Mouse (Mus musculus) kidney, embryonic 16.5 days (tissue): ENCODE results near the gene Xpo1. TPM values are rescaled to one million over a fixed set of nuclear protein-coding genes. Genes with fewer than 3 reads are reported as not detected.
A peak's percentile ranks its signal among the peaks of the same experiment; 100 is the strongest.

ENCODE experiments used
- ATAC-seq: fragments of 200-750 bp; cut with Nextera tagmentation; 2 replicates; pipeline ENCODE4 v1.8.0; 2017; ENCODE audit warnings: moderate TSS enrichment; ENCODE audit not compliant: low FRiP score, low TSS enrichment
- H3K27ac ChIP-seq: fragments of 300-500 bp; sonication (generic); 2 replicates; pipeline ENCODE4 v1.5.1; 2014; ENCODE audit warnings: low read length
- H3K27me3 ChIP-seq: fragments of 300-500 bp; sonication (generic); 2 replicates; pipeline ENCODE4 v1.6.1; 2014; ENCODE audit warnings: low read length, control low read depth, mixed read lengths; ENCODE audit not compliant: insufficient read depth
- H3K36me3 ChIP-seq: fragments of 300-500 bp; sonication (generic); 2 replicates; pipeline ENCODE4 v1.6.1; 2014; ENCODE audit warnings: low read length, control low read depth, mixed read lengths; ENCODE audit not compliant: insufficient read depth
- H3K4me1 ChIP-seq: fragments of 300-500 bp; sonication (generic); 2 replicates; pipeline ENCODE4 v1.6.1; 2014; ENCODE audit warnings: low read length, control low read depth, mixed read lengths; ENCODE audit not compliant: insufficient read depth
- H3K4me2 ChIP-seq: fragments of 300-500 bp; sonication (generic); replicated peaks from 2 replicates; pipeline ENCODE4 v1.6.1; 2014; ENCODE audit warnings: low read depth, low read length
- H3K4me3 ChIP-seq: fragments of 300-500 bp; sonication (generic); 2 replicates; pipeline ENCODE4 v1.5.1; 2014; ENCODE audit warnings: mild to moderate bottlenecking, low read length
- H3K9ac ChIP-seq: fragments of 300-500 bp; sonication (generic); replicated peaks from 2 replicates; pipeline ENCODE4 v1.6.1; 2014; ENCODE audit warnings: low read length
- H3K9me3 ChIP-seq: fragments of 300-500 bp; sonication (generic); 2 replicates; pipeline ENCODE4 v1.6.1; 2016; ENCODE audit warnings: low read length, control low read depth
- WGBS: fragments of 180-500 bp; shearing (Covaris S2); extraction: QIAGEN DNeasy Blood & Tissue Kit; methylation state at CpG from one replicate; pipeline ENCODE4 v1.1.7; 2014; 5-methylcytosine and 5-hydroxymethylcytosine counted together
- polyA plus RNA-seq: library from polyadenylated mRNA; unstranded; fragments of >200 nt; fragmentation: Nextera tagmentation; extraction: Ambion mirVana; gene quantifications from 2 replicates; pipeline ENCODE4 v1.2.1, GENCODE M21; 2015

The Xpo1 gene
- polyA plus RNA-seq, 1 experiment from 2014 or later: 95.1 TPM

GRCm38 (mm10) chr11:23256803-23257704 is 1.2 kb downstream of the Xpo1 start:
- Histone ChIP-seq H3K36me3 (peaks cover 6% of the 10 kb centered on the region), H3K4me2 (peak overlapping the region; percentile 90), H3K27ac (peak overlapping the region; percentile 100), H3K4me1 (peaks cover 21% of the 10 kb centered on the region; the same call in 1 of the 2 replicates), H3K9ac (peak overlapping the region; percentile 100), H3K9me3 (no peaks in the 10 kb centered on the region), H3K4me3 (peak overlapping the region; percentile 100), H3K27me3 (no peaks in the 10 kb centered on the region)
- WGBS: under 1% methylated on average over 39 of the region's 48 CpGs
- ATAC-seq: peak; percentile 2; the same call in 1 of the 2 replicates

DNA sequence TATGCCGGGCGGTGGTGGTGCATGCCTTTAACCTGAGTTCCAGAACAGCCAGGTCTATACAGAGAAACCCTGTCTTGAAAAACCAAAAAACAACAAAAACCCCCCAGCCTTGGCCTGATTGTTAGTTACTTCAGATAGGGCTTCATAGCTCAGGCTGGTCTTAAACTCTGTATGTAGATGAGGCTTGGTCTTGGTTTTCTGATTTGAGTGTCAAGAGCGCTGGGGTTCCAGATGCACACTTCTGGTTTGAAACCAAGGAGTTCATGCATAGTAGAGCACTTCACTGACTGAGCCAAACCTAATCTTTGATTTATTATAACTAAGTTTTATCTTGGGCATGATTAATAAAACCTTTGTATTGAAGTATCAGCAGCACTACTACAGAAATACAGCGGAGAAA is 3.2 kb downstream of the Xpo1 start:
- Histone ChIP-seq H3K9me3 (no peaks in the 10 kb centered on the region), H3K4me3 (no peak overlapping the region), H3K27ac (no peak overlapping the region), H3K9ac (no peak overlapping the region), H3K36me3 (peaks cover 22% of the 10 kb centered on the region), H3K4me1 (peaks cover 21% of the 10 kb centered on the region; the same call in 1 of the 2 replicates), H3K4me2 (peak overlapping the region; percentile 30), H3K27me3 (no peaks in the 10 kb centered on the region)
- 91% methylated on average over 4 of the region's 4 CpGs for WGBS
- ATAC-seq: no peak

DNA sequence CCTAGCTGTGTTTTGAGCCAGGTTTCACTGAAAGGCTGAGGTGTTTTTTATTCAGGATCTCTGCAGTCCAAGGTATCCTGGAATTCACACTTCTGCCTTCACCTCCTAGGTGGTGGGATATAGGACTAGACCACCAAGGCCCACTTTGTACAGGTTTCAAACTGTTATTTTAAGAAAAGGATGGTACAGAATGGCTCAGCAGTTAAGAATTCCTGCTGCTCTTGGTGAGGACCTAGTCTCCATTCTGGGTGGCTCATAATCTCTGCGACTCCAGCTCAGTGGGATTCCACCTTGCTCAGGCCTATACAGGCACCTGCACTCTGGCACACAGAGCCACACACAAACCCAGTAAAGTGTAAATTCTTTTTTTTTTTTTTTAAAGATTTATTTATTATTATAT is 3.6 kb downstream of the Xpo1 start:
- Histone ChIP-seq H3K36me3 (peaks cover 25% of the 10 kb centered on the region), H3K27ac (no peak overlapping the region), H3K4me3 (no peak overlapping the region), H3K9me3 (no peaks in the 10 kb centered on the region), H3K4me1 (peaks cover 21% of the 10 kb centered on the region; the same call in 1 of the 2 replicates), H3K9ac (no peak overlapping the region), H3K27me3 (no peaks in the 10 kb centered on the region), H3K4me2 (0 out of 2 replicates have a peak overlapping the region, but pooled peaks have one; percentile 30)
- ATAC-seq: no peak
- WGBS: 76% methylated on average over 1 of the region's 1 CpGs

DNA sequence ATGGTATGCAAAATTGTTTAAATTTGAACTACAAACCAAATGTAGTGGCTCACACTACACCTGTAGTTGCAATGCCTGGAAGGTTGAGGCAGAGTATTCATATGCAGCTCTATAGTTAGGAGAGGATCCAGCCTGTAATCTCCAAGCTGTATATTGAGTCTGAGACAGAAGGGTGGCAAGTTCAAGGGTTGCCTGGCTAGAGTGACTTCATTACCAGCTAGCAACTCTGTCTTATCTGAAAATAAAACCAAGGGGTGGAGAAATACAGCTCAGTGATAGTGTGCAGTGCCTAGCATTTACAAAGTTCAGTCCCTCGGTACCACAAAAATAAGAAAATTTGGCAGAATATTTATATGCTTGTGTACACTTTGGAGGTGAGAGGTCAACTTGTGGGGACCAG is 4.3 kb downstream of the Xpo1 start:
- WGBS: 84% methylated on average over 1 of the region's 1 CpGs
- Histone ChIP-seq H3K36me3 (peaks cover 28% of the 10 kb centered on the region), H3K4me3 (no peak overlapping the region), H3K27me3 (no peaks in the 10 kb centered on the region), H3K9me3 (no peaks in the 10 kb centered on the region), H3K9ac (no peak overlapping the region), H3K4me2 (no peak overlapping the region), H3K27ac (no peak overlapping the region), H3K4me1 (peaks cover 21% of the 10 kb centered on the region; the same call in 1 of the 2 replicates)
- no peak for ATAC-seq

DNA sequence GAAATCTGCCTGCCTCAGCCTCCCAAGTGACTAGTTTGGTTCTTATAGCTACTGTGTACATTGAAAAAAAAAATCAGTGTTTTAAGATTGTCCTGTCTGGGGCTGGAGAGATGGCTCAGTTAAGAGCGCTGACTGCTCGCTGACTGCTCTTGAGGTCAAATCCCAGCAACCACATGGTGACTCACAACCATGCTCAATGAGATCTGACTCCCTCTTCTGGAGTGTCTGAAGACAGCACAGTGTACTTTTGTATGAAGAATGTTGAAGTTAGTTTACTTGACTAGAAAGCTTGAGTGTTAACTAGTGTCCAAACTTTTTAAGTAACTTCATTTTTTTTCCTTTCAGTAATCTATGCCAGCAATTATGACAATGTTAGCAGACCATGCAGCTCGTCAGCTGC is 5.6 kb downstream of the Xpo1 start:
- Histone ChIP-seq H3K4me3 (no peak overlapping the region), H3K36me3 (peaks cover 37% of the 10 kb centered on the region), H3K27ac (no peak overlapping the region), H3K4me2 (no peak overlapping the region), H3K4me1 (peaks cover 21% of the 10 kb centered on the region; the same call in 1 of the 2 replicates), H3K9ac (no peak overlapping the region), H3K9me3 (no peaks in the 10 kb centered on the region), H3K27me3 (no peaks in the 10 kb centered on the region)
- no peak for ATAC-seq
- WGBS: 66% methylated on average over 3 of the region's 3 CpGs

DNA sequence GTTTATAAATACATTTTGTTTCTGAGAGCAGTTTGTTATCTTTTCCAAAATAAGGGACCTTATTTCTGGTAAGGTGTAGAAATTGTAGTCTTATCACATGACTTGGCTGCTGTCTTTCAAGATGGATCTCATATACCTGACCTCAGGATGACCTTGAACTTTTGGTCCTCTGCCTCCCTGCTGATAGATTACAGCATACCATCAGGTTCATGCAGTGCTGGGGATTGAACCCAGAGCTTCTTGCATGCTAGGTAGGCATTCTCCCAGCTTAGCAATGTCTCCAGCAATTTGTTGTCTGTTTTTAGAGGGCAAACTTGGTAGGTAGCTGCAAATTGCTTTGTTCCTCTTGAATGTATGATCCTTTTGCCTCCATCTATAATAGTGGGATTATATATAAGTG is 9.1 kb downstream of the Xpo1 start:
- Histone ChIP-seq H3K4me3 (no peak overlapping the region), H3K27ac (no peak overlapping the region), H3K27me3 (no peaks in the 10 kb centered on the region), H3K4me2 (no peak overlapping the region), H3K9ac (no peak overlapping the region), H3K4me1 (peaks cover 8% of the 10 kb centered on the region; the same call in 1 of the 2 replicates), H3K36me3 (peaks cover 37% of the 10 kb centered on the region), H3K9me3 (no peaks in the 10 kb centered on the region)
- ATAC-seq: no peak

GRCm38 (mm10) chr11:23271770-23272724 is 16.2 kb downstream of the Xpo1 start:
- 76% methylated on average over 4 of the region's 4 CpGs for WGBS
- H3K9ac ChIP-seq: no peak overlapping the region
- no peak for ATAC-seq
- peaks cover 53% of the 10 kb centered on the region for H3K36me3 ChIP-seq
- no peaks in the 10 kb centered on the region for H3K9me3 ChIP-seq
- no peak overlapping the region for H3K4me2 ChIP-seq
- no peaks in the 10 kb centered on the region for H3K27me3 ChIP-seq
- H3K4me3 ChIP-seq: no peak overlapping the region
- no peaks in the 10 kb centered on the region for H3K4me1 ChIP-seq
- H3K27ac ChIP-seq: no peak overlapping the region

- Histone ChIP-seq H3K4me3 (no peak overlapping the region), H3K27ac (no peak overlapping the region), H3K36me3 (peaks cover 71% of the 10 kb centered on the region), H3K4me1 (no peaks in the 10 kb centered on the region), H3K9ac (no peak overlapping the region), H3K4me2 (no peak overlapping the region), H3K9me3 (no peaks in the 10 kb centered on the region), H3K27me3 (no peaks in the 10 kb centered on the region)
- 73% methylated on average over 3 of the region's 3 CpGs for WGBS
- ATAC-seq: no peak
These were observed 19.9 kb downstream of the Xpo1 start for GRCm38 (mm10) chr11:23275780-23276179.

DNA sequence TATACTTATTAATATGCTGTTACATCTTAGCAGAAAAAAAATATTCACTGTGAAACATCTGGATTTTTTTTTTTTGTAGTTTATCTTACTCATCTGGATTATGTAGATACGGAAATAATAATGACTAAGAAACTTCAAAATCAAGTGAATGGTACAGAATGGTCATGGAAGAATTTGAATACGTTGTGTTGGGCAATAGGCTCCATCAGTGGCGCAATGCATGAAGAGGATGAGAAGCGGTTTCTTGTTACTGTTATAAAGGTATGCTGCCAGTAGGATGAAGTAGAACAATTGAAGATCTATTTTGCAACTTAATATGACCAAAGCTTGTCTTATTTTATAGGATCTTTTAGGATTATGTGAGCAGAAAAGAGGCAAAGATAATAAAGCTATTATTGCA is 28.6 kb downstream of the Xpo1 start:
- no peaks in the 10 kb centered on the region for H3K27me3 ChIP-seq
- no peak overlapping the region for H3K9ac ChIP-seq
- peaks cover 66% of the 10 kb centered on the region for H3K36me3 ChIP-seq
- H3K27ac ChIP-seq: no peak overlapping the region
- no peak overlapping the region for H3K4me2 ChIP-seq
- WGBS: 94% methylated on average over 4 of the region's 4 CpGs
- no peaks in the 10 kb centered on the region for H3K9me3 ChIP-seq
- H3K4me3 ChIP-seq: no peak overlapping the region
- no peaks in the 10 kb centered on the region for H3K4me1 ChIP-seq
- ATAC-seq: no peak
